Mouse (Mus musculus): Measurements from ENCODE around the gene Ucn. TPM values are rescaled to one million over a fixed set of nuclear protein-coding genes. Genes with fewer than 3 reads are reported as not detected.

The Ucn gene
- total and polyA plus RNA-seq, 3 experiments, result not detected

DNA sequence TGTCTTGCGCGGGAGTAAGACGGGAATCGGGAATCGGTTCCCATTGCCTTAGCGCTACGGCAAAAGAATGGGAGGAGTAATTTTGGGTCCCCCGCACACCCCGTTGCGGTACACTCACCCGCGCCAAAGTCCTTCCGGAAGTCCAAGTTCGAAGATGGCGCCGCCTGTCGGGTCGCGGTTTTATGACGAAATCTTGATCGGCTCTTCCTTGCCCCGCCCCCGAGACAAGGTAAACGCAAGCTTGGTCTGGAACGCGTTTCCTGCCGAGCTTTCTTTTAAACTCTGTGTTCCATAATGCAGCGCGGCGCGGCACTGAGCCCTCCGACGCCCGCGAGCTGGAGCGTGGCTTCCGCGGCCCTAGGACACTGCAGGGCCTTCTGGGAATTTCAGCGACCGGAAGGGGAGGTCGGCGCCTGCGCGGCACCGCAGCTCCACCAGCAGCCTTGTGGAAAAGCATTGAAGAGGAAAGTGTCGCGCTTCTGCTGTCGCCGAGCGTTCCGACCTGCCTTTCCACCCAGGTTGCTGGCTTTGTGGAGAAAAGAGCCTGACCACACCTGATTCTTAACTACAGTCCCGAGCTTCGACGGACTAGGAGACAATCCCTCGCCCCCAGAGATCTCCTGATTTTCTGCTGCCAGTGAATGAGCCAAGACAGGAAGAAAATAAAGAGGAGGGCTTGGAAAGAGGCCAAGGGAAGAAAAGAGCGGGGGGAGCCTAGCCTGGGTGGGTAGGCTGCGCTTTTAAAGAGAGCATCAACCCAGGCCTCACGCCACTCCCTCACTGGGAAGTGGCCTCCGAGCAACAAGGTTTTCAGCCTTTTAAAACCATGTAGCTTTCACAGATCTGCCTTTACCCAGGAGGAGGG lies 41.4 kb upstream of the Ucn start, which contains the start of the genes Gm29609 and Gtf3c2 (continued):
- no peak for TF ChIP-seq RAD21 (IDR thresholded peaks at IDR 0.05; ENCODE audit: low read depth, low read length)
- peak; percentile 90 for TF ChIP-seq E2F4 (IDR thresholded peaks at IDR 0.05; ENCODE audit: borderline replicate concordance, low read depth, low read length)
- peak; percentile 21 to 27; a peak in 1 of 4 replicates for TF ChIP-seq EP300 (IDR thresholded peaks at IDR 0.05; ENCODE audit: low read depth in 1 of 2, low read length in 2 of 2)
- TF ChIP-seq MAFK (IDR thresholded peaks at IDR 0.05; ENCODE audit: borderline replicate concordance, low read depth, low read length), result no peak
- peak; percentile 83 for TF ChIP-seq MAX (IDR thresholded peaks at IDR 0.05; ENCODE audit: low read length)
- TF ChIP-seq RCOR1 (IDR thresholded peaks at IDR 0.05; ENCODE audit: low read depth, low read length), result peak; percentile 40; the same call in 1 of the 2 replicates
- TF ChIP-seq ZNF384 (IDR thresholded peaks at IDR 0.05; ENCODE audit: low read depth, low read length), result no peak
- peak; percentile 84 for TF ChIP-seq NRF1 (IDR thresholded peaks at IDR 0.05; ENCODE audit: insufficient read depth, low read depth, low read length, poor library complexity, severe bottlenecking)
- no peak for TF ChIP-seq MYB (IDR thresholded peaks at IDR 0.05; ENCODE audit: low read depth, low read length)
- TF ChIP-seq BHLHE40 (IDR thresholded peaks at IDR 0.05; ENCODE audit: borderline replicate concordance, low read depth, low read length), result no peak
- 0 out of 2 replicates have a peak, but pooled peaks have one; percentile 5 for TF ChIP-seq MEF2A (IDR thresholded peaks at IDR 0.05; ENCODE audit: extremely low read depth, insufficient replicate concordance, low read depth, low read length, poor library complexity, severe bottlenecking)
- TF ChIP-seq HCFC1 (IDR thresholded peaks at IDR 0.05; ENCODE audit: low read depth, low read length), result peak; percentile 91
- TF ChIP-seq ZKSCAN1 (IDR thresholded peaks at IDR 0.05; ENCODE audit: low read depth, low read length), result no peak
- peak; percentile 94 for TF ChIP-seq MXI1 (IDR thresholded peaks at IDR 0.05; ENCODE audit: low read depth, low read length)
- TF ChIP-seq MYC (IDR thresholded peaks at IDR 0.05; ENCODE audit: low read depth, low read length), result peak; percentile 75
- TF ChIP-seq ZMIZ1 (IDR thresholded peaks at IDR 0.05; ENCODE audit: low read depth, low read length), result peak; percentile 88
- no peak; the same call in 1 of the 2 replicates for TF ChIP-seq CHD2 (IDR thresholded peaks at IDR 0.05; ENCODE audit: low read length)
- TF ChIP-seq KAT2A (conservative IDR thresholded peaks at IDR 0.05; ENCODE audit: low read depth, low read length), result peak; percentile 80
- peak; percentile 19; the same call in 1 of the 2 replicates for TF ChIP-seq USF1 (IDR thresholded peaks at IDR 0.05; ENCODE audit: low read depth, low read length)
- TF ChIP-seq GABPA (IDR thresholded peaks at IDR 0.05; ENCODE audit: low read depth, low read length), result no peak

DNA sequence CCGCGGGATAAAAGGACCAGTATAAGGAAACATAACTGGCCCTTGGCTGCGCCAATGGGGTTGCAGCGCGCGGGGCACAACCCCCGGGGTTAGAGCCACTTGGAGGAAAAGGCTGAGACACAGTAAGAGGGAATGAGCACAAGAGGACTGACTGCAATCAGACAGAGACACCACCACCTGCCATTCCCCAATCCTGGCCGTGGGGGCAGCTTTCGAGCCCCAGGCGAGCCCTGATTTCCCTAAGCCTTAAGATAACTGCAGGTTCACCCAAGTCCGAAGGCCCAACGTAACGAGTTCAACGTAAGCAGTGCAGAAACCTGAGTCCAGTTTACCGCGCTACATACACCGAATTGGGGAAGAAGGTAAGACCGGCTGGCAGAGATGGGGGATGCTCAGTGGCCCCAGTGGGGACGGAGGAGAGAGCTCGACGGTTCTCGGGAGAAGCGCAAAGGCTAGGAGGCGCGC lies 40.7 kb upstream of the Ucn start:
- H3K79me2 ChIP-seq (ENCODE audit: control insufficient read depth, insufficient read depth, low read length, poor library complexity), result peaks cover 43% of the 10 kb centered on the region
- peak; percentile 90 for DNase-seq (ENCODE audit: low read depth, low spot score)
- peak overlapping the region; percentile 67 to 85 for H3K4me3 ChIP-seq (ENCODE audit: control insufficient read depth in 1 of 2, insufficient read depth in 1 of 2, low read depth in 2 of 2, low read length in 2 of 2)
- no peaks in the 10 kb centered on the region for H3K27me3 ChIP-seq (ENCODE audit: control insufficient read depth in 1 of 2, insufficient read depth in 2 of 2, low read length in 2 of 2)
- H3K36me3 ChIP-seq (ENCODE audit: control insufficient read depth in 1 of 2, insufficient read depth in 2 of 2, low read length in 2 of 2), result peaks cover 12 to 33% of the 10 kb centered on the region in 2 experiments
- H3K9ac ChIP-seq (ENCODE audit: control insufficient read depth, low read depth, low read length, poor library complexity, severe bottlenecking), result peak overlapping the region; percentile 83
- H3K27ac ChIP-seq (ENCODE audit: control insufficient read depth, low read depth, low read length), result peak overlapping the region; percentile 96
- TF ChIP-seq MAZ (IDR thresholded peaks at IDR 0.05; ENCODE audit: low read depth, low read length), result no peak
- peak; percentile 71; the same call in 1 of the 2 replicates for TF ChIP-seq TBP (IDR thresholded peaks at IDR 0.05; ENCODE audit: low read depth, low read length)
- no peak for TF ChIP-seq USF1 (IDR thresholded peaks at IDR 0.05; ENCODE audit: low read depth, low read length)
- TF ChIP-seq TCF12 (IDR thresholded peaks at IDR 0.05; ENCODE audit: low read depth, low read length), result no peak
- peak; percentile 39 to 62; a peak in 2 of 4 replicates for TF ChIP-seq POLR2A (IDR thresholded peaks at IDR 0.05; ENCODE audit: control insufficient read depth in 1 of 2, insufficient read depth in 1 of 2, low read depth in 1 of 2, low read length in 2 of 2, poor library complexity in 1 of 2)
- TF ChIP-seq POLR2AphosphoS5 (IDR thresholded peaks at IDR 0.05; ENCODE audit: borderline replicate concordance, low read depth, low read length), result 0 out of 2 replicates have a peak, but pooled peaks have one; percentile 60
- no peak for TF ChIP-seq GABPA (IDR thresholded peaks at IDR 0.05; ENCODE audit: low read depth, low read length)
- TF ChIP-seq E2F4 (IDR thresholded peaks at IDR 0.05; ENCODE audit: borderline replicate concordance, low read depth, low read length), result peak; percentile 84
- H3K4me1 ChIP-seq (ENCODE audit: control insufficient read depth in 1 of 2, insufficient read depth in 2 of 2, low read length in 2 of 2), result peaks cover 17 to 19% of the 10 kb centered on the region in 2 experiments
- no peaks in the 10 kb centered on the region for H3K9me3 ChIP-seq (replicated peaks; ENCODE audit: insufficient read depth, low read length)

All from MEL (cell line).